Mouse (Mus musculus) C3H10T1/2 (cell line): ENCODE measurements around the gene Fam19a2. TPM values are rescaled to one million over a fixed set of nuclear protein-coding genes. Genes with fewer than 3 reads are reported as not detected.

Experiments
- polyA plus RNA-seq, 2 experiments: library from polyadenylated mRNA; unstranded; fragments of >200 nt; fragmentation: generic; extraction: Trizol; gene quantifications; one replicate each; pipeline ENCODE4 v1.2.1; 2012; ENCODE audit warnings: missing spikeins in 2 of 2

Gene Fam19a2
- polyA plus RNA-seq: under 1 TPM in 1 of 2 experiments, not detected in 1; 0.01 TPM

GRCm38 (mm10) chr10:123263876-123264309 is at the start of gene Fam19a2:
Gene Fam19a2, plus strand, starts transcription at chr10:123263996.

Other genes starting within 250 kb of the Fam19a2 start
- 10 to 100 TPM in 1 of 2 experiments, 1 to 10 TPM in 1; 8.4 to 44.4 TPM for gene Mon2, start 187.5 kb upstream of the Fam19a2 start, polyA plus RNA-seq
- 1 to 10 TPM; 1.8 to 9.9 TPM for gene Usp15, start 67.0 kb upstream of the Fam19a2 start, polyA plus RNA-seq